ENCODE assay signal across 15 mouse cellular contexts in the genomic region with DNA sequence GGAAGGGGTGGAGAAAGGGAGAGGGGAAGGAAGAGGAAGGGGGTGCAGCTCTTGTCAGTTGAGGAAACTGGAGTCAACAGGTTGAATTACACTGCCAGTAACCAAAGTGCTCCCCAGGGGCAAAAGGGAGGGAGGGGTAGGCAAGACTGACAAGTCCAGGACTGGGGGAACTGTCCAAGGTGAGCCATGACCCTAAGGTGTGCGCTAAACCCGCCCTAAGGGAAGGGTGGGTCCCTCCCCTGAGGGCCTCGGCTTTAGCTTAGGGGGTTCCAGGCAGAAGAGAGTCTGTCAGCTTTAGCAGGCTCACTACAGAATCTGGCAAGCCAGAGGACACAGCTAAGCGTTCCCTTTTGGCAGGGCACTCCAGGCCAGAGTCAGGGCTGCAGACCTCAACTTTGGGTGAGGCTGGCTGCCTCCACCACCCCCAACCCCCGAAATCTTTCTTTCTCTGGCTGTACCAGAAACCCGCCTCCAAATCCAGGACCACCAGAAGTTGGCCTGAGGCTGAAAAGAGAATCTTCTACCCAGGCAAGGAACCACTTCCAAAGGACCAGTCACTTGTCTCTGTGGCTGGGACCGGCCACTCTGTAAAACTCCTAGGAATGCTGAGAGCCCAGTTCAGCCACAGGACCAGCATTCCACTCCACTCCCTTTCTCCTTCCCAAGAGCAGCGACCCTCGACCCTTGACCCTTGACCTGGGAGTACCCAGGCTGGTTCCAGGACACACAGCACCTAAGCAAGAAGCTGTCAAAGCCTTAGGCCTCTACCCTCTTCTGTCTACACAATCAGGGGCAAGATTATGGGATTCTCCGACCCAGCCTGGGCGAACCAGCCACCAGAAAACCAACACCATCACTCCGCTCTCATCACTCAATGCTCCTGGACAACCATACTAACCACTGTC. TPM values are rescaled to one million over a fixed set of nuclear protein-coding genes. Genes with fewer than 3 reads are reported as not detected.
DNase-seq lines count a peak whose midpoint lies in the region; ATAC-seq and TF ChIP-seq lines count a peak whose summit lies in the region.
"Had no signal": no experiment of that assay in that cellular context is flagged by ENCODE, and none has a peak within 500 bp of the region (broad histone marks: within the 10 kb centered on the region; RNA-seq: fewer than 3 reads in every experiment).

No protein-coding gene starts in this region.

- H3K4me3 ChIP-seq in E14TG2a.4 (replicated peaks; ENCODE audit: low read length): peak overlapping the region; percentile 94
- peak overlapping the region; percentile 16 for H3K4me3 ChIP-seq in ES-Bruce4 (ENCODE audit: low read depth, low read length)
- H3K4me3 ChIP-seq in kidney, adult 2 months (ENCODE audit: insufficient read depth, low read depth, low read length): peak overlapping the region; percentile 57
- peak overlapping the region; percentile 45; the same call in 1 of the 2 replicates for H3K4me3 ChIP-seq in lung, embryonic 14.5 days (ENCODE audit: low read depth, low read length)

- no peak overlapping the region for H3K9ac ChIP-seq in ES-Bruce4 (ENCODE audit: low read depth, poor library complexity, severe bottlenecking)
- no peak overlapping the region for H3K9ac ChIP-seq in lung, embryonic 14.5 days
- H3K9ac ChIP-seq: forebrain, embryonic 13.5 days; liver, embryonic 15.5 days had no signal

- peak; percentile 66; the same call in 1 of the 2 replicates for TF ChIP-seq EP300 in ES-Bruce4 (IDR thresholded peaks at IDR 0.05; ENCODE audit: insufficient read depth, low read depth, low read length)

- H3K36me3 ChIP-seq in E14TG2a.4 (ENCODE audit: insufficient read depth, low read length) (peaks cover 21% of the 10 kb centered on the region), ES-Bruce4 (ENCODE audit: control insufficient read depth, insufficient read depth, low read length, poor library complexity, severe bottlenecking) (no peaks in the 10 kb centered on the region)
- H3K36me3 ChIP-seq in kidney, adult 2 months (ENCODE audit: control insufficient read depth, insufficient read depth, low read length): no peaks in the 10 kb centered on the region
- no peaks in the 10 kb centered on the region for H3K36me3 ChIP-seq in lung, embryonic 14.5 days (ENCODE audit: insufficient read depth)
- H3K36me3 ChIP-seq: liver, embryonic 15.5 days had no signal

- 34% methylated on average over 12 of the region's 12 CpGs for WGBS in kidney, adult 2 months
- WGBS in lung, embryonic 14.5 days: 30% methylated on average over 12 of the region's 12 CpGs

- H3K27ac ChIP-seq in ES-Bruce4 (ENCODE audit: insufficient read depth, low read length): no peak overlapping the region
- peak overlapping the region; percentile 28; the same call in 1 of the 2 replicates for H3K27ac ChIP-seq in kidney, adult 2 months (ENCODE audit: insufficient read depth, low read depth, low read length)
- H3K27ac ChIP-seq in lung, embryonic 14.5 days (ENCODE audit: low read depth): no peak overlapping the region
- H3K27ac ChIP-seq: forebrain, embryonic 13.5 days; heart, adult 2 months; liver, embryonic 15.5 days had no signal

- peak; percentile 80 for DNase-seq in kidney, adult 2 months
- DNase-seq in lung, embryonic 14.5 days: peak; percentile 5
- no peak for DNase-seq in adrenal gland, adult 18-20 months (ENCODE audit: low spot score in 2 of 2)
- no peak for DNase-seq in thymus, postnatal 25 days
- no peak for DNase-seq in adipocyte (ENCODE audit: low spot score)
- DNase-seq: adrenal gland, postnatal 10 days; cerebellum, postnatal 36 days; heart, adult 2 months had no signal

- ATAC-seq in lung, embryonic 14.5 days (ENCODE audit: insufficient read depth): no peak
- no peak for ATAC-seq in granulocyte monocyte progenitor cell, adult 5-6 weeks (replicated peaks; ENCODE audit: poor library complexity, severe bottlenecking)
- ATAC-seq: forebrain, embryonic 13.5 days; hindbrain, embryonic 16.5 days had no signal

- H3K4me2 ChIP-seq in lung, embryonic 14.5 days: peak overlapping the region; percentile 59

- H3K9me3 ChIP-seq in E14TG2a.4 (ENCODE audit: low read length) (no peaks in the 10 kb centered on the region), ES-Bruce4 (replicated peaks; ENCODE audit: control insufficient read depth, insufficient read depth, low read length, poor library complexity, severe bottlenecking) (no peaks in the 10 kb centered on the region)
- no peaks in the 10 kb centered on the region for H3K9me3 ChIP-seq in lung, embryonic 14.5 days (ENCODE audit: low read depth, low read length)
- H3K9me3 ChIP-seq: forebrain, embryonic 13.5 days; liver, embryonic 15.5 days had no signal

- TF ChIP-seq CTCF in E14TG2a.4 (conservative IDR thresholded peaks at IDR 0.05; ENCODE audit: low read length) (no peak), ES-Bruce4 (IDR thresholded peaks at IDR 0.05; ENCODE audit: low read depth, low read length) (no peak)
- no peak for TF ChIP-seq CTCF in kidney, adult 2 months (conservative IDR thresholded peaks at IDR 0.05; ENCODE audit: insufficient read depth, insufficient read length, low read depth, low read length)
- TF ChIP-seq CTCF in lung, embryonic 14.5 days (IDR thresholded peaks at IDR 0.05; ENCODE audit: low read depth): no peak

- no peak for TF ChIP-seq POLR2A in ES-Bruce4 (IDR thresholded peaks at IDR 0.05; ENCODE audit: insufficient read depth, low read length)
- TF ChIP-seq POLR2A in kidney, adult 2 months (IDR thresholded peaks at IDR 0.05; ENCODE audit: low read depth, low read length): no peak

- H3K27me3 ChIP-seq in E14TG2a.4 (ENCODE audit: insufficient read depth, low read length): no peaks in the 10 kb centered on the region; the same call in 1 of the 2 replicates
- no peaks in the 10 kb centered on the region for H3K27me3 ChIP-seq in ES-Bruce4 (ENCODE audit: control insufficient read depth, insufficient read depth, low read length, poor library complexity, severe bottlenecking)
- H3K27me3 ChIP-seq in kidney, adult 2 months (replicated peaks; ENCODE audit: control insufficient read depth, insufficient read depth, low read length): no peaks in the 10 kb centered on the region
- peaks cover 39% of the 10 kb centered on the region for H3K27me3 ChIP-seq in lung, embryonic 14.5 days (ENCODE audit: insufficient read depth, low read length)

- H3K4me1 ChIP-seq in E14TG2a.4 (replicated peaks; ENCODE audit: low read depth, low read length): peaks cover 47% of the 10 kb centered on the region
- H3K4me1 ChIP-seq in ES-Bruce4 (ENCODE audit: control insufficient read depth, insufficient read depth, low read length): peaks cover 13% of the 10 kb centered on the region
- peaks cover 31% of the 10 kb centered on the region for H3K4me1 ChIP-seq in kidney, adult 2 months (ENCODE audit: control insufficient read depth, insufficient read depth, low read length)
- H3K4me1 ChIP-seq in lung, embryonic 14.5 days (ENCODE audit: insufficient read depth): no peaks in the 10 kb centered on the region; the same call in 1 of the 2 replicates
- H3K4me1 ChIP-seq: liver, embryonic 15.5 days had no signal

RNA-seq across cellular contexts. Expression of a gene that starts 1.3 kb away (rescaled TPM):
- polyA plus RNA-seq in ES-Bruce4 (2011; ENCODE audit: insufficient read depth, insufficient read length, low read depth, missing spikeins): 33.3 and 36.6 TPM in 2 replicates
- 80.1 and 84.5 TPM in 2 replicates for polyA plus RNA-seq in kidney, adult 2 months (2012; rRNA removed)
- polyA plus RNA-seq in lung, embryonic 14.5 days (2014; fragmentation: Nextera tagmentation; extraction: Ambion mirVana): 12.7 and 13.4 TPM in 2 replicates
- total RNA-seq in adrenal gland, adult 18-20 months (2021): 1 to 10 TPM; 5.5 to 7.6 TPM
- not detected in 2 replicates for total RNA-seq in granulocyte monocyte progenitor cell, adult 5-6 weeks (2014; fragmentation: Nextera tagmentation)
- total RNA-seq in granulocyte monocyte progenitor cell, adult 5-6 weeks (2017): not detected in 2 replicates
- total RNA-seq: monocyte, adult 5-6 weeks had no signal

RNA-seq across cellular contexts. Expression of a gene that starts 38.1 kb away (rescaled TPM):
- polyA plus RNA-seq in ES-Bruce4 (2011; ENCODE audit: insufficient read depth, insufficient read length, low read depth, missing spikeins): not detected in 2 replicates
- polyA plus RNA-seq in kidney, adult 2 months (2012; rRNA removed): 0.47 and 0.56 TPM in 2 replicates
- not detected in 2 replicates for polyA plus RNA-seq in lung, embryonic 14.5 days (2014; fragmentation: Nextera tagmentation; extraction: Ambion mirVana)
- total RNA-seq in adrenal gland, adult 18-20 months (2021): under 1 TPM in 1 of 2 experiments, not detected in 1; 0.16 TPM
- total RNA-seq in granulocyte monocyte progenitor cell, adult 5-6 weeks (2014; fragmentation: Nextera tagmentation): not detected in 2 replicates
- total RNA-seq in granulocyte monocyte progenitor cell, adult 5-6 weeks (2017): not detected in 2 replicates
- total RNA-seq: heart, adult 2 months had no signal
- polyA plus RNA-seq: liver, embryonic 15.5 days had no signal

RNA-seq across cellular contexts. Expression of a gene that starts 49.2 kb away (rescaled TPM):
- polyA plus RNA-seq in ES-Bruce4 (2011; ENCODE audit: insufficient read depth, insufficient read length, low read depth, missing spikeins): 3.3 and 3.7 TPM in 2 replicates
- 0.27 and 0.42 TPM in 2 replicates for polyA plus RNA-seq in kidney, adult 2 months (2012; rRNA removed)
- 1.8 TPM in 2 replicates for polyA plus RNA-seq in lung, embryonic 14.5 days (2014; fragmentation: Nextera tagmentation; extraction: Ambion mirVana)
- 1 to 10 TPM in 1 of 2 experiments, under 1 TPM in 1; 0.63 to 1.6 TPM for total RNA-seq in adrenal gland, adult 18-20 months (2021)
- total RNA-seq in granulocyte monocyte progenitor cell, adult 5-6 weeks (2014; fragmentation: Nextera tagmentation): 0.92 TPM in 1 of 2 replicates, not detected in the other
- 0.13 TPM in 1 of 2 replicates, not detected in the other for total RNA-seq in granulocyte monocyte progenitor cell, adult 5-6 weeks (2017)

Comparison
In these comparisons a context has a peak if more than half of its experiments do, and no peak if none do; other contexts are left out.
1. H3K4me3 ChIP-seq: peak in every context shown above with its lines; median percentile 94 in E14TG2a.4; 57 in kidney, adult 2 months; 45 in lung, embryonic 14.5 days; 16 in ES-Bruce4.
2. DNase-seq: peak in kidney, adult 2 months (single experiment) and lung, embryonic 14.5 days (single experiment); none in adrenal gland, adult 18-20 months (0 of 2), thymus, postnatal 25 days (single experiment) and adipocyte (single experiment).